Mouse (Mus musculus): ENCODE measurements around the gene Rab17. TPM values are rescaled to one million over a fixed set of nuclear protein-coding genes. Genes with fewer than 3 reads are reported as not detected.

Gene Rab17
- total RNA-seq, 2 experiments from 2014 or later = not detected

DNA sequence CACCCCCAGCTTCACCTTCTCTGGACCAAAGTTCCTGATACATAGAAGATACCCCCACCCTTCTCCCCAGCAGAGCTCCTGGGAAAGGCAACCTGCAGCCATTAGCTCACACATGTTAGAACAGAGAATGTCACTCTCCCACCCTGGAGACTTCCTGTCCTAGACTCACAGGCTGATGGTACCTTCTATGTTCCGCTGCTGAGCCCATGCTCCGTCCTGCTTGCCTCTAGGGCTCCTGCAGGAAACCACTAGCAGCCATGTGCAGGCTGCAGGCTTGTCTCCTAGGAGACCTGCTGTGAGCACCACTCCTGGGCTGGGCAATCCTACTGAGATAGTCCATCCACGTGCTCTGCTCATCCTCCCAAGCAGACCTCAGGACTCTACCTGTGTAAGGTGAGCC is 33.2 kb upstream of the Rab17 start:
- Histone ChIP-seq H3K4me3 (peak overlapping the region; percentile 4), H3K27ac (peak overlapping the region; percentile 97)
- no peak for TF ChIP-seq CTCF (IDR thresholded peaks at IDR 0.05)
- no peak for DNase-seq
- intact Hi-C loops (cut with DNase I) = no loop called here

GRCm38 (mm10) chr1:91001871-91002539 is 32.5 kb upstream of the Rab17 start:
- Histone ChIP-seq H3K4me3 (peak overlapping the region; percentile 95), H3K27ac (peak overlapping the region; percentile 97)
- intact Hi-C loops (cut with DNase I) = no loop called here
- no peak for TF ChIP-seq CTCF (IDR thresholded peaks at IDR 0.05)
- peak; percentile 56 for DNase-seq

GRCm38 (mm10) chr1:91001101-91001500 is 31.6 kb upstream of the Rab17 start:
- no peak for DNase-seq
- H3K4me3 ChIP-seq = peak overlapping the region; percentile 95
- TF ChIP-seq CTCF (IDR thresholded peaks at IDR 0.05) = no peak
- peak overlapping the region; percentile 97 for H3K27ac ChIP-seq
- intact Hi-C loops (cut with DNase I) = no loop called here

GRCm38 (mm10) chr1:90999911-91000601 is 30.6 kb upstream of the Rab17 start:
- DNase-seq = peak; percentile 70
- peak; percentile 8; the same call in 1 of the 2 replicates for TF ChIP-seq CTCF (IDR thresholded peaks at IDR 0.05)
- intact Hi-C loops (cut with DNase I) = no loop called here
- H3K27ac ChIP-seq = peak overlapping the region; percentile 97
- peak overlapping the region; percentile 95 for H3K4me3 ChIP-seq

DNA sequence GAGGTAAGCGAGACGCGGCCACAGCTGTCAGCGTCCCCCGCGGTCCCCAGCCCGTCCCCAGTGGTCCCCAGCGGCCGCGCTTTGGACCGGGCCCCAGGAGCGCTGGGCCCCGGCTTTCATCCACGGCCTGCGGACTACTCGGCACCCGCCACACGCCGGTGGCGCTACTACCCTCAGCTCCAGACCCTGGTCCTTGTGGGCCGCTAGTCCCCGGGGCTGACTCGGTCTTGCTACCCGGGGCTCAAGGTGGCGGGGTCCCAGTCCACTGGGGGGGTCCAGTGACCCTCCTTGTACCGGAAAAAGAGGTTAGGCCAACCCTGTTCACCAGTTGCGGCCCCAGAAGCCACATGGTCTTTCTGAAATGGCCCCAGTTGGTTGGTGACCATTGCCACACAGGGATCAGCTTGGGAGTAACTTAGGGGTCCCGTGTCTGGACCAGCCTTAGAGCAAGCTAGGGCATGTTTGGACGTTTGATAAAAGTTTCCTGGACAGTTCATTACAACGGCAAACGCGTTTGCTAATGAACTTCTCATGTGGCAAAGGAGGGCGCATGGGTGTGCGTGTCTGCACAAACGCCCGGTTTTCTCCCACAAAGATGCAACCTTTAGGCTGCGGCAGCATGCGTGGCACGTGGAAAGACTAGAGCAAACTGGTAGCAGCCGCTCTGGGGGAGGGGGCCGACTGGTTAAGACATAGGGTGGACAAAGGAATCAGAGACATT is 29.6 kb upstream of the Rab17 start:
- intact Hi-C loops (cut with DNase I) = no loop called here
- DNase-seq = peak; percentile 44
- Histone ChIP-seq H3K4me3 (peak overlapping the region; percentile 95), H3K27ac (peak overlapping the region; percentile 97)
- no peak for TF ChIP-seq CTCF (IDR thresholded peaks at IDR 0.05)

GRCm38 (mm10) chr1:90998268-90998890 is 28.9 kb upstream of the Rab17 start, which contains the start of gene Lrrfip1:
Gene Lrrfip1, plus strand, starts transcription at chr1:90998737.
- peak within 1 kb of the TSS; percentile 97 for H3K27ac ChIP-seq
- intact Hi-C loops (cut with DNase I) = no loop called here

DNA sequence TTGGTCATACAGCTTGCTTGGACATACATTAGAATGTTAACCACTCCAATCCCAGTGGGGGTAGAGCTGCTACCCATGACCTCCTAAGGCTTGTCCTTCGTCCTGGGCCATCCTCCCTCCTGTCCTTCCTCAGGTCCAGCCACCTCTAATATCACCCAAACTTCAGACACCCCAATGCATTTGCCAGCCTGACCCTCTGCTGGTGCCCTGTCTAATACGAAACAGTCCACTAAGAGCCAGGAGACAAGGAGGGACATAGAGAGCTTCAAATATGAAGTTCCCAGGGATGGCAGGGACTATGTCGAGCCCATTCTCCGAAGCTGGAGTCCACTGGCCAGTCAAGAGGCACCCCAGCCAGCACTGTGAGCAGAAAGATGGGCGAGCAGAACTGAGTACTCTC is 28.2 kb upstream of the Rab17 start:
- 0 out of 2 replicates have a peak overlapping the region, but pooled peaks have one; percentile 97 for H3K27ac ChIP-seq
- DNase-seq = no peak
- intact Hi-C loops (cut with DNase I) = no loop called here

More at GRCm38 (mm10) chr1:90998268-90998890, 28.9 kb upstream of the Rab17 start, which contains the start of gene Lrrfip1:
- TF ChIP-seq CTCF (IDR thresholded peaks at IDR 0.05) = no peak
- peak; percentile 85 for DNase-seq
- H3K4me3 ChIP-seq = peak within 1 kb of the TSS; percentile 95

GRCm38 (mm10) chr1:90997136-90997535 is 27.7 kb upstream of the Rab17 start:
- no peak for TF ChIP-seq CTCF (IDR thresholded peaks at IDR 0.05)
- no peak for DNase-seq
- H3K4me3 ChIP-seq = no peak overlapping the region
- H3K27ac ChIP-seq = no peak overlapping the region
- intact Hi-C loops (cut with DNase I) = no loop called here

More for the DNA sequence above, 28.2 kb upstream of the Rab17 start:
- TF ChIP-seq CTCF (IDR thresholded peaks at IDR 0.05) = no peak
- peak overlapping the region; percentile 95 for H3K4me3 ChIP-seq

DNA sequence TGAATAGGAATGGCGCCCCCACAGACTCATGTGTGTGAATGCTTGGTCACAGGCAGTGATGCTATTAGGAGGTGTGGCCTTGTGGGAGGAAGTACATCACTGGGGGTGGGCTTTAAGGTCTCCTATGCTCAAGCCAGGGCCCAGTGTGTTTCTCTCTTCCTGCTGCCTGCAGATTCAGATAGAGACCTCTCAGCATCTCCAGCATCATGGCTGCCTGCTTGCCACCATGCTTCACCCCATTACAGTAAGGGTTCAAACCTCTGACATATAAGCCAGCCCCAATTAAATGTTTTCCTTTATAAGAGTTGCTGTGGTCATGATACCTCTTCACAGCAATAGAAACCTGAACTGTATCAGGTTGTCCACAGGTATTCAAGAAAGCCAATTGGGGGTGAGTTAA is 26.5 kb upstream of the Rab17 start:
- DNase-seq = no peak
- Histone ChIP-seq H3K4me3 (no peak overlapping the region), H3K27ac (no peak overlapping the region)
- intact Hi-C loops (cut with DNase I) = no loop called here
- no peak for TF ChIP-seq CTCF (IDR thresholded peaks at IDR 0.05)

DNA sequence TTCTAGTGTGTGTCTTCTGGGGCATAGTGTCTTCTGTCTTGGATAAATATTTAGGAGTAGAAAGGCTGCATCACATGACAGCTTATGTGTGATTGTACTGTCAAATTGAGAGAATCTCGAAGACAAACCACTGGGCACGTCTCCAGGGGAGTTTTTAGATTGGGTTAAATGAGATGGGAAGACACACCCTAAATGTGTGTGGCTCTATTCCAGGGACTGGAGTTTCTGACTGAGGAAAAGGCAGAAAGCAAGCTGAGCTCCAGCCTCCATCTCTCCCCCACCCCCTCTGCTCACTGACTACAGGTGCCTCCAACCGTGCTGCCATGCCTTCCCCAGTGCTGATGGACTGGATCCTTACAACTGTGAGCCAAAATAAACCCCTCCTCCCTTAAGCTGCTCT is 11.9 kb upstream of the Rab17 start:
- intact Hi-C loops (cut with DNase I) = loop anchor here (5.0 kb wide), 1 partner anchor 36 kb away; no protein-coding TSS in a partner anchor
- no peak for TF ChIP-seq CTCF (IDR thresholded peaks at IDR 0.05)
- no peak for DNase-seq
- Histone ChIP-seq H3K27ac (peak overlapping the region; percentile 71), H3K4me3 (no peak overlapping the region)

GRCm38 (mm10) chr1:90980638-90981330 is 11.3 kb upstream of the Rab17 start:
- Histone ChIP-seq H3K4me3 (no peak overlapping the region), H3K27ac (peak overlapping the region; percentile 71)
- intact Hi-C loops (cut with DNase I) = loop anchor here (5.0 kb wide), 1 partner anchor 37 kb away; no protein-coding TSS in a partner anchor
- no peak for TF ChIP-seq CTCF (IDR thresholded peaks at IDR 0.05)
- peak; percentile 35 for DNase-seq

DNA sequence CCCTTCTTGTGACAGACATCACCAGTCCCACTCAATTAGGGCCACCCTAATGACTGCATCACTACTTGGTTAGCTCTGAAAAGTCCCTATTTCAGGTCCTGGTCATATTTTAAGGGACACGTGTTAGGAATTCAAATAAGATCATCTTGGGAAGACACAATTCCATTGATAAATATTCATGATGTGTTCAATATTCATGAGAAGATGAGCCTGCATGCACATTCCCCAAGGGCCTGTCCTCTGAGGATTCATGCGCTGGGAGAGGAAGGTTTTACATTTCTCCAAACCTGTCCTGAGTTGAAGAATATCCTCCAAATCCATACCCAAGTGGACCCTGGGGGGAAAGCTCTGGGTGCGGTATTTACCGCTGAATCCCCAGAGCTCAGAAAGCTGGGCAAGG is 6.5 kb upstream of the Rab17 start:
- intact Hi-C loops (cut with DNase I) = no loop called here
- H3K4me3 ChIP-seq = no peak overlapping the region
- H3K27ac ChIP-seq = no peak overlapping the region
- no peak for TF ChIP-seq CTCF (IDR thresholded peaks at IDR 0.05)
- DNase-seq = no peak
